Mouse (Mus musculus): ENCODE data around the gene Esrrg. TPM values are rescaled to one million over a fixed set of nuclear protein-coding genes. Genes with fewer than 3 reads are reported as not detected.

The Esrrg gene
- polyA plus RNA-seq, 1 experiment from 2014 or later, result 2.2 TPM

DNA sequence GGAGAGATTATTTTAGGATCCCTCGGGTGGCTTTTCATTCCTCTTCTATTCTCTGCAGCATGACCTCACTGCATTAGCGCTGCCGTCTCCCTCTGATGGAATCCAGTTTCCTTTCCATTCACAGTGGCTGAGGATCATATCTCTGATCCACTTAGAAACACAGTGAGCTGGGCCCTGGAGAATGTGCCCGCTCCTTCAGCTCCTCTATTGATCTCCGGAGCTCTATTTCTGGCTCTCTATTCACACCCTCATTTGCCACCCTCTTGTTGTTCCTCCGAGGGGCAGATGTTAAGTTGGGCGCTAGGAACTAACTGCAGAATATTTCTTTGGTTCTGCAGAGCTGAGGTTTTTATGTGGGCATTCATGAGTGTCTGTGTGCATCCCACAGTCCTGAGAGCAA, 228.3 kb downstream of the Esrrg start:
- H3K9me3 ChIP-seq (replicated peaks), result no peaks in the 10 kb centered on the region
- H3K27ac ChIP-seq, result no peak overlapping the region
- 42% methylated on average over 7 of the region's 7 CpGs for WGBS
- no peaks in the 10 kb centered on the region for H3K27me3 ChIP-seq (ENCODE audit: low read depth, poor library complexity, severe bottlenecking)
- no peak overlapping the region for H3K4me3 ChIP-seq
- no peak for DNase-seq (ENCODE audit: low spot score)
- no peaks in the 10 kb centered on the region for H3K36me3 ChIP-seq
- H3K4me1 ChIP-seq, result peaks cover 11% of the 10 kb centered on the region

DNA sequence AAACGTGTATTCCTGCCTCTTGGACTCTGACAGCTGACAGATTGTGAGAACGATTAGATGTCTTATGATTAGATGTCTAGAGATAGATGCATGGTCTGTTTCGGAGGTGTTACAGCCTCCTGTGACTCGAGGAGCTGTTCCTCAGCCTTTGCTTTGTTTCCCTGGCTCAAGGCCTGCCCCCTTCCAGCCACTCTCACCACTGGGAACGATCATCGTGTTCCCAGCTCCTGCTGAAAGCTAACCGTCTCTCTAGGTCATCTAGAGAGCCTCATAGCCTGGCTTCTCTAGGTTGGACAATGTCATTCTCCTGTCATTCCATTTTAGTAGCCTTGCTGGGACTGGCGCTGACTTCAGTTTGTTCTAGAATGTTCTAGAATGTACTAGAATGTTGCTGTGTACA, 233.0 kb downstream of the Esrrg start:
- H3K9me3 ChIP-seq (replicated peaks), result no peaks in the 10 kb centered on the region
- H3K4me1 ChIP-seq, result peaks cover 4% of the 10 kb centered on the region
- no peaks in the 10 kb centered on the region for H3K36me3 ChIP-seq
- H3K4me3 ChIP-seq, result no peak overlapping the region
- no peak for DNase-seq (ENCODE audit: low spot score)
- 84% methylated on average over 8 of the region's 8 CpGs for WGBS
- H3K27me3 ChIP-seq (ENCODE audit: low read depth, poor library complexity, severe bottlenecking), result no peaks in the 10 kb centered on the region
- no peak overlapping the region for H3K27ac ChIP-seq

DNA sequence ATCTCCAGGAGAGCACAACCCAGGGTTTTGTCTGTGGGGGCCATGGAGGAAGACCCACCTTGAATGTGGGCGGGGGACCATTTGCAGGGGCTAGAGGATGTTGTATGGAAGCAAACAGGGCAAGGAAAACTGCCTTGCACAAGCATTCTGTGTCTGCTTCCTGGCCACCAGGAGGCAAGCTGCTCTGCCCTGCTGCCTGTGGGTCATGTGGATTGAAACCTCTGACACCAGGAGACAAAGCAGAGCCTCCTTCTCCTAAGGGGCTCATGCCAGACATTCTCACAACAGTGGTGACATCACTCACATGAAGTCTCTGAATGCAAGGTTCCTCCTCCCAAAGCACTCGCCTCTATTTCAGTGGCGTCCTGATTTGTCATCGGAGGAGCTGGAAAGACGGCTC, 234.1 kb downstream of the Esrrg start:
- no peaks in the 10 kb centered on the region for H3K27me3 ChIP-seq (ENCODE audit: low read depth, poor library complexity, severe bottlenecking)
- H3K27ac ChIP-seq, result no peak overlapping the region
- no peak for DNase-seq (ENCODE audit: low spot score)
- no peaks in the 10 kb centered on the region for H3K4me1 ChIP-seq
- H3K9me3 ChIP-seq (replicated peaks), result no peaks in the 10 kb centered on the region
- WGBS, result 92% methylated on average over 5 of the region's 5 CpGs
- no peaks in the 10 kb centered on the region for H3K36me3 ChIP-seq
- H3K4me3 ChIP-seq, result no peak overlapping the region

DNA sequence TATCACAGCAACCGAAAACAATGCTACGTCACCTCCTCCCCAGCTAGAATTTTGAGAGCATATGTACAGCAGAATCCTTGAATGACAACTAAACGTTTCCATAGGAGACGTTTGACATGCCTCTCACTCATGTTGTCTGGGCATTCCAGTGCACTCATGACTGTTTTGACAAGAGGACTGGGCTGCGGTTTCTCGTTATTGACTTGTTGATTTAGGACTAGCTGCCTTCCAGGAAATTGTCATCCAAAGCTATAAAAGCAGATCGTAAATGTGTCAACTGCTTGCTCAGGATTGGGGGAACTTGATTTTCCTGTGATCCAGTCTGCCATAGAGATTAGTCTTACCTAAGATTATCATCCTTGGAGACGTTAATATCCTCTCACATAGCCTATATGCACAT, 245.6 kb downstream of the Esrrg start:
- H3K27me3 ChIP-seq (ENCODE audit: low read depth, poor library complexity, severe bottlenecking), result no peaks in the 10 kb centered on the region
- H3K36me3 ChIP-seq, result no peaks in the 10 kb centered on the region
- H3K27ac ChIP-seq, result peak overlapping the region; percentile 46; the same call in 1 of the 2 replicates
- no peak overlapping the region for H3K4me3 ChIP-seq
- peaks cover 21% of the 10 kb centered on the region for H3K4me1 ChIP-seq
- no peak for DNase-seq (ENCODE audit: low spot score)
- WGBS, result 38% methylated on average over 8 of the region's 8 CpGs
- no peaks in the 10 kb centered on the region for H3K9me3 ChIP-seq (replicated peaks)

DNA sequence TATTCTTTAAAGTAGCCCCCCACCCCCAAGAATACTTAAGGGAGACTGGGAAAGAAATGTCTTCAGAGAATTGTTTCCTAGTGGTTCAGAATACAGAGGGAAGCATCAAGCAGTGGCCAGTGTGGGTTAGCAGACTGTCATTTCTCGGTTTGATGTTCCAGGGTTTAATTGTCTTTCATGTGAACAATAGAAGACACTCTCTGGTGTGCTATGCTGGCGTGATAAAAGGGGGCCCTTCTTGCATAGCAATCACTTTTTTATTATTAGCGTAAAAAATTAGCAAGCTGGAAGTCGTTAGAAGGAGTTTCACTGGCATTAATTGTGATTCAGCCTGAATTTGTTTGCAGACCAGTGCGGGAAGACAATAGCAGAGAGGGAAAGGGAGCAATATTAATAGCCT, 253.7 kb downstream of the Esrrg start:
- Histone ChIP-seq H3K4me1 (peaks cover 21% of the 10 kb centered on the region), H3K9me3 (replicated peaks) (no peaks in the 10 kb centered on the region), H3K36me3 (no peaks in the 10 kb centered on the region), H3K27ac (no peak overlapping the region), H3K27me3 (ENCODE audit: low read depth, poor library complexity, severe bottlenecking) (no peaks in the 10 kb centered on the region), H3K4me3 (no peak overlapping the region)
- DNase-seq (ENCODE audit: low spot score), result no peak
- WGBS, result 60% methylated on average over 5 of the region's 5 CpGs

DNA sequence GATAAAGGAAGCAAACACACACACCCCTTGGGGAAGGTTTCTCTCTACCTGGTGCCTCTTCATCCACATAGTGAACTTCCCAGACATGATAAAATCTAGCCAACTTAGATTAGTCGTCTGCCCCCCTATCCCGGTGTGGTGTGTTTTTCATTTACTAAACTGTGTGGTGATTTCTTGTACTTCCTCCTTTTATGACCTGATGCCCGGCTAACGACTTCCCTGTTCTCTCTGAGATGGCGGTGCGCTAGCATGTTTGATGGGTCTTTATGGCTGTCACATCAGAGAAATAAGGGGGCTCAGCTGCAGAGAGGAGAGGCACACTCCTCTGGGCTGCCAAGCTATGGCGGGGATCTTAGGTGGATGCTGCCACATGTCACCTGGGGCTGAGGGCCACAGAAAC, 259.8 kb downstream of the Esrrg start:
- Histone ChIP-seq H3K36me3 (no peaks in the 10 kb centered on the region), H3K27me3 (ENCODE audit: low read depth, poor library complexity, severe bottlenecking) (no peaks in the 10 kb centered on the region), H3K4me1 (peaks cover 15% of the 10 kb centered on the region), H3K4me3 (no peak overlapping the region), H3K9me3 (replicated peaks) (no peaks in the 10 kb centered on the region), H3K27ac (no peak overlapping the region)
- no peak for DNase-seq (ENCODE audit: low spot score)
- 27% methylated on average over 7 of the region's 7 CpGs for WGBS

DNA sequence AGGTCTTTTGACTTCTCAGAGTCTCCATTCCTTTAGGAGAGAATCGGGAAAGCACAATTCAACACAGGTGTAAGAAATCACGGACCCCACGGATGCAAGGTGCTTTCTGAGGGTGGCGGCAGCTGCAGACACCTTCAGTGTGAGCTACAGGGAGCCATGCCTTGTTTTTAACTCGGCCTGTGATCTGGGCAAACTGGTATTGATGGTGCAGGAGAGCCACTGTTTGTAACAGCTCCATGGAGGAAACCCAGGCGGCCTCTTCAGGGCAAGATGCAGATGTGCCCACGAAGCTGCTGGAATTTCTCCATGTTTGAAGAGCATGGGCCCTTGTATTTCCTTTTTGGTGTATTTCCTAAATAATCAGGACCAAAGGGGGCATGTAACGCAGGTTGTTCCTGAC, 263.6 kb downstream of the Esrrg start:
- DNase-seq (ENCODE audit: low spot score), result no peak
- 60% methylated on average over 8 of the region's 8 CpGs for WGBS
- H3K27ac ChIP-seq, result no peak overlapping the region
- no peaks in the 10 kb centered on the region for H3K9me3 ChIP-seq (replicated peaks)
- peaks cover 22% of the 10 kb centered on the region for H3K4me1 ChIP-seq
- no peak overlapping the region for H3K4me3 ChIP-seq
- 0 out of 2 replicates have a peak, but pooled peaks cover 4% of the 10 kb centered on the region for H3K27me3 ChIP-seq (ENCODE audit: low read depth, poor library complexity, severe bottlenecking)
- H3K36me3 ChIP-seq, result no peaks in the 10 kb centered on the region

DNA sequence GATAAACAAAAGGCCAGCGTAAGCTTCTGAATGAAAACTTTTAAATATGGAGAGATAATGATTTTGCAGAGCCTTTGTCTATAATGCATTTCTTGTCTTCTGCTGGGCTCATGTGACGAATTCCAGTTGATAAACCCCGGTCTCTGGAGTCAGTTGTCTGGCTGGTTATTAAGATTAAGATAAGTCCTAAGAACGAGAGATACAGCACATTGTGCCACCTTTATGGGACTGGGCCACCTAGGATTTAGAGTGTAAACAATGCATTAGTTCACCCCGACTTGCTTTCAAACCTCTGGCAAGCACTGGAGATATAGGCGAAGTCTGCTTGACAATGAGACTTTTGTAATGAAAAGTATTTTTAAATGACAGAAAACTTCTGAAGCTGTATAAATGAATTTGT, 264.2 kb downstream of the Esrrg start:
- Histone ChIP-seq H3K27ac (no peak overlapping the region), H3K4me1 (peaks cover 22% of the 10 kb centered on the region), H3K36me3 (no peaks in the 10 kb centered on the region), H3K27me3 (ENCODE audit: low read depth, poor library complexity, severe bottlenecking) (0 out of 2 replicates have a peak, but pooled peaks cover 4% of the 10 kb centered on the region), H3K4me3 (no peak overlapping the region), H3K9me3 (replicated peaks) (no peaks in the 10 kb centered on the region)
- 69% methylated on average over 6 of the region's 6 CpGs for WGBS
- no peak for DNase-seq (ENCODE audit: low spot score)

DNA sequence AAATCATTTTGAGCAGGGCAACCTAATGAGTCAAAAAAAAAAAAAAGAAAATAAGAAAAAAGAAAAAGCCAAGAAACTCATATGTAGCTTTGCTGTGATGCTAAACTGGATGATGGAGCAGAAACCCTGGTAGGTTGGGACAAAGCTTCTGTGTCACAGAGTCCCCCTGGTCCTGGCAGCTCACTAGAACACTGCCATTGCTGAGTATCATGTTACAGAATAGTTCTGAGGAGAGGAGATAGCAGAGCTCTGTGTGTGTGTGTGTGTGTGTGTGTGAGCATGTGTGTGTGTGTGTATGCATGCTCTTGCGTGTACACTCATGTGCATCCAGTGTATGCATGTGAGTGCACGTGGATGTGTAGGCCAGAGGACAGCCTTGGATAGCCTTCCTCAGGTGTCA, 265.2 kb downstream of the Esrrg start:
- Histone ChIP-seq H3K27me3 (ENCODE audit: low read depth, poor library complexity, severe bottlenecking) (0 out of 2 replicates have a peak, but pooled peaks cover 4% of the 10 kb centered on the region), H3K9me3 (replicated peaks) (no peaks in the 10 kb centered on the region), H3K4me3 (no peak overlapping the region), H3K36me3 (no peaks in the 10 kb centered on the region), H3K4me1 (peaks cover 15% of the 10 kb centered on the region), H3K27ac (no peak overlapping the region)
- DNase-seq (ENCODE audit: low spot score), result no peak
- 78% methylated on average over 2 of the region's 2 CpGs for WGBS

DNA sequence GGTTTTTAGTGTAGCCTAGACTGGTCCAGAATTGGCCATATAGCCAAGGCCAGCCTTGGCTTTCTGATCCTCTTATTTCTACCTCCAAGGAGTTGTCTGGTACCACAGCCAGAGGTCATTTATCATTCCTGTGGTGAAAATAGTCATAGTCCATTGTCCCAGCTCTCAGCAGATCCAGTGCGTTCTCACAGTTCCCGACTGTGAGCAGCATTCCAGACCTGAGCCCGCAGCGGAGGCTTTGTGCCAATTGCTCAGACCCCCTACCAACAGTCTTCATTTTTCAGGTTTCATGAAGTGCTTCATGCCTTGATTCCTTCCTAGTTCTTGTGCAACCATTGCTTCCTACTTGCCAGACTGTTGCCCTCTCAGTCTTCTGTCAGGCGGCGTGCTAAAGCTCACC, 278.7 kb downstream of the Esrrg start:
- Histone ChIP-seq H3K4me3 (no peak overlapping the region), H3K27me3 (ENCODE audit: low read depth, poor library complexity, severe bottlenecking) (no peaks in the 10 kb centered on the region), H3K27ac (no peak overlapping the region), H3K4me1 (peaks cover 3% of the 10 kb centered on the region; the same call in 1 of the 2 replicates), H3K36me3 (no peaks in the 10 kb centered on the region), H3K9me3 (replicated peaks) (no peaks in the 10 kb centered on the region)
- WGBS, result 96% methylated on average over 6 of the region's 6 CpGs
- DNase-seq (ENCODE audit: low spot score), result no peak

DNA sequence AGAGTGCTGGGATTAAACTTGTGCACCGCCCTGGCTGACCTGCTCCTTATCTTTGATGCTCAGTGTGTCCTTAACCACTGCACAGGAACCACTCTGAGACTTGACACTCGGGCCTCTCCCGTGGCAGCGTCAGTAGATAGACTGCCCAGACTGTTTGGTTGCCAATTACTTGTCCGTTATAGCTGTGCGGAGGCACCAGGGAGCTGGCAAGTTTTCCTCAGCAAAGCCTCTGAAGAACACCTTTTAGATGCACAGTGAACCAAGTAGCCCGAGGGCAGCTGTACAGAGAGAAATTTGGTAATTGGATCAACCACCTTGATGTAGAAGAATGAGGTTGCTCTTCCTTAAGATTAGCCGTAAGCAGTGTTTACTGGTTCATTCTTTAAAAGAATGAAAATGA, 279.6 kb downstream of the Esrrg start:
- no peak for DNase-seq (ENCODE audit: low spot score)
- H3K27ac ChIP-seq, result no peak overlapping the region
- no peaks in the 10 kb centered on the region for H3K27me3 ChIP-seq (ENCODE audit: low read depth, poor library complexity, severe bottlenecking)
- peaks cover 3% of the 10 kb centered on the region; the same call in 1 of the 2 replicates for H3K4me1 ChIP-seq
- WGBS, result 87% methylated on average over 8 of the region's 8 CpGs
- H3K9me3 ChIP-seq (replicated peaks), result no peaks in the 10 kb centered on the region
- H3K4me3 ChIP-seq, result no peak overlapping the region
- H3K36me3 ChIP-seq, result no peaks in the 10 kb centered on the region

DNA sequence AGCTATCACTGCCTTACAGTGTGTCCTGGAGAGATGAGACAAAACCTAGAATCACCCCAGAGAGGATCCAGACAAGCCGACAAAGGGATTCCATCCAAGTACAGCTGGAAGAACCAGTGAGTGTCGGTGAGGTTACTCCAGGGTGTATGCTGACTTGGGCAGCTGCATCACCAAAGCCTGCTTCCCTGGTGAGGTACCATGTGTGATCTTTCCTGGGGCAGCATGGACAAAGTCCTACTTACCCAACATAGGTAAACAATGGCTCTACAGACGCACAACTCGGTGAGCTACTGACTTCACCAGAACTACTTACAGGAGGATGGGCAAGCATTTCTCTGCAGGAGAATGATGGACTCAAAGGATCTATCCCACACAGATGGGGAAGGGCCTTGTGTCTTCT, 280.5 kb downstream of the Esrrg start:
- no peaks in the 10 kb centered on the region; the same call in 1 of the 2 replicates for H3K4me1 ChIP-seq
- DNase-seq (ENCODE audit: low spot score), result no peak
- no peaks in the 10 kb centered on the region for H3K9me3 ChIP-seq (replicated peaks)
- 87% methylated on average over 4 of the region's 4 CpGs for WGBS
- H3K27me3 ChIP-seq (ENCODE audit: low read depth, poor library complexity, severe bottlenecking), result no peaks in the 10 kb centered on the region
- no peaks in the 10 kb centered on the region for H3K36me3 ChIP-seq
- H3K4me3 ChIP-seq, result no peak overlapping the region
- H3K27ac ChIP-seq, result no peak overlapping the region

DNA sequence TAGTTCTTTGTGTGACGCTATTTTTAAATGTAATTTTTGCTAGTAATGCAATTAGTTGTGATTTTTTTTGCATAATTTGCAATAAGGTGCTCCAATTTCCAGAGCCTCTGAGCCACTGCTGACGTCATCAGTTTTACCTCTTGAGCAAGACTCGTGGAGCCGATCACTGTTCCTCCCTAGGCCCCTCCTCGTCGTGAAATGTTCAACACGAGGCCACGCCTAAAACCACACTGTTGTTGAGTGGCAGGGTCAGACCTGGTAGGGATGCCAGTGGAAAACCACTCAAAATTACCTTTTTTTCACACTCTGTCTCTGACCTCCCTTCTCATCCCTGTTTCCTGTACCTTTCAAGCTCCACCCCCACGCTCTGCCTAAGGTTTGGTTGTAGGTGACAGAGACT, 282.7 kb downstream of the Esrrg start:
- H3K9me3 ChIP-seq (replicated peaks), result no peaks in the 10 kb centered on the region
- no peak overlapping the region for H3K4me3 ChIP-seq
- WGBS, result 90% methylated on average over 9 of the region's 9 CpGs
- no peak overlapping the region for H3K27ac ChIP-seq
- peaks cover 5% of the 10 kb centered on the region for H3K4me1 ChIP-seq
- no peaks in the 10 kb centered on the region for H3K27me3 ChIP-seq (ENCODE audit: low read depth, poor library complexity, severe bottlenecking)
- no peak for DNase-seq (ENCODE audit: low spot score)
- no peaks in the 10 kb centered on the region for H3K36me3 ChIP-seq

DNA sequence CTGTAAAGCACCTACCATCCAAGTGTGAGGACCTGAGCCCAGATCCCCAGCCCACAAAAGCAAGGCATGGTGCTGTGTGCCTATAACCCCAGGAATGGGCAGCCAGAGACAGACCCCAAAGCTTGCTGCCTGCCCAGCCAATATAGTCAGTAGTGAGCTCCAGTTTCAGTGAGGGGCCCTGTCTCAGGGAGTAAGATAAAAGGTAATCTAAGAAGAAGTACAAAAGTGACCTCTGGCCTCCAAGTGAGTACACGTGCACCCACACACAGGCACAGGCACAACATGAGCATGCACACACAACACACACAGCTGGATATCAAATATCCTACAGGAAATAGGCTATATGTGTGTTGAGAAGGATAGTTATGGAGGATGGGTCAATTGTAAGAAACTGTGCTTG, 286.9 kb downstream of the Esrrg start:
- Histone ChIP-seq H3K9me3 (replicated peaks) (no peaks in the 10 kb centered on the region), H3K27ac (no peak overlapping the region), H3K27me3 (ENCODE audit: low read depth, poor library complexity, severe bottlenecking) (peaks cover 8% of the 10 kb centered on the region; the same call in 1 of the 2 replicates), H3K4me1 (peaks cover 5% of the 10 kb centered on the region), H3K4me3 (no peak overlapping the region), H3K36me3 (no peaks in the 10 kb centered on the region)
- WGBS, result 53% methylated on average over 1 of the region's 1 CpGs
- no peak for DNase-seq (ENCODE audit: low spot score)
